Comparison of ENCODE assay signal across 9 mouse cellular contexts in genomic region chr3:153484701-153485100, GRCm38 (mm10).
DNase-seq lines count a peak whose midpoint lies in the region; ATAC-seq lines count a peak whose summit lies in the region.
"Had no signal": no experiment of that assay in that cellular context is flagged by ENCODE, and none has a peak within 500 bp of the region (broad histone marks: within the 10 kb centered on the region; RNA-seq: fewer than 3 reads in every experiment).

No protein-coding gene starts in this region.

- H3K36me3 ChIP-seq in midbrain, embryonic 16.5 days (ENCODE audit: control insufficient read depth, insufficient read depth, low read length): no peaks in the 10 kb centered on the region
- no peaks in the 10 kb centered on the region for H3K36me3 ChIP-seq in midbrain, embryonic 15.5 days (replicated peaks)
- H3K36me3 ChIP-seq: limb, embryonic 15.5 days had no signal

- no peak overlapping the region for H3K9ac ChIP-seq in midbrain, embryonic 16.5 days (ENCODE audit: low read depth, low read length)
- no peak overlapping the region for H3K9ac ChIP-seq in midbrain, embryonic 15.5 days
- H3K9ac ChIP-seq: limb, embryonic 15.5 days had no signal

- H3K4me2 ChIP-seq in midbrain, embryonic 16.5 days (ENCODE audit: low read length): no peak overlapping the region
- H3K4me2 ChIP-seq in midbrain, embryonic 15.5 days: no peak overlapping the region
- H3K4me2 ChIP-seq: limb, embryonic 15.5 days had no signal

- WGBS in midbrain, embryonic 16.5 days: 70% methylated on average over 7 of the region's 7 CpGs
- 76% methylated on average over 7 of the region's 7 CpGs for WGBS in midbrain, embryonic 15.5 days

- H3K4me3 ChIP-seq in midbrain, embryonic 16.5 days (ENCODE audit: low read depth, low read length): no peak overlapping the region
- no peak overlapping the region for H3K4me3 ChIP-seq in midbrain, embryonic 15.5 days
- H3K4me3 ChIP-seq: limb, embryonic 15.5 days had no signal

- no peaks in the 10 kb centered on the region for H3K9me3 ChIP-seq in midbrain, embryonic 16.5 days (replicated peaks; ENCODE audit: control insufficient read depth, low read length, poor library complexity, severe bottlenecking)
- H3K9me3 ChIP-seq in midbrain, embryonic 15.5 days: no peaks in the 10 kb centered on the region
- H3K9me3 ChIP-seq: limb, embryonic 15.5 days had no signal

- DNase-seq in frontal cortex, adult 2 months (ENCODE audit: extremely low spot score in 1 of 2, low spot score in 1 of 2): peak; percentile 86 to 90
- DNase-seq in layer of hippocampus, postnatal 10 days (ENCODE audit: low spot score in 2 of 2): peak; percentile 51 to 74
- DNase-seq in right cerebral cortex, postnatal 4 days: peak; percentile 68
- DNase-seq in urinary bladder, postnatal 10 days (ENCODE audit: low spot score): no peak
- no peak for DNase-seq in retina, embryonic 14.5 days (ENCODE audit: low spot score)

- no peak overlapping the region for H3K27ac ChIP-seq in midbrain, embryonic 16.5 days (ENCODE audit: low read length)
- H3K27ac ChIP-seq in midbrain, embryonic 15.5 days: no peak overlapping the region
- H3K27ac ChIP-seq: limb, embryonic 15.5 days had no signal

- H3K4me1 ChIP-seq in midbrain, embryonic 16.5 days (ENCODE audit: control insufficient read depth, insufficient read depth, low read length): 0 out of 2 replicates have a peak, but pooled peaks cover 3% of the 10 kb centered on the region
- peaks cover 25% of the 10 kb centered on the region for H3K4me1 ChIP-seq in midbrain, embryonic 15.5 days

- 0 out of 2 replicates have a peak, but pooled peaks have one; percentile 27 for ATAC-seq in midbrain, embryonic 16.5 days
- ATAC-seq in midbrain, embryonic 15.5 days (replicated peaks): no peak
- no peak for ATAC-seq in erythroid progenitor cell, adult 5-6 weeks (replicated peaks; ENCODE audit: low FRiP score, poor library complexity, severe bottlenecking)

- no peaks in the 10 kb centered on the region for H3K27me3 ChIP-seq in midbrain, embryonic 16.5 days (ENCODE audit: control insufficient read depth, insufficient read depth, low read depth, low read length)
- H3K27me3 ChIP-seq in midbrain, embryonic 15.5 days (replicated peaks): no peaks in the 10 kb centered on the region
- H3K27me3 ChIP-seq: limb, embryonic 15.5 days had no signal

Comparison
In these comparisons a context has a peak if more than half of its experiments do, and no peak if none do; other contexts are left out.
1. DNase-seq: peak in frontal cortex, adult 2 months (2 of 2), layer of hippocampus, postnatal 10 days (2 of 2) and right cerebral cortex, postnatal 4 days (single experiment); none in urinary bladder, postnatal 10 days (single experiment) and retina, embryonic 14.5 days (single experiment).